Mouse (Mus musculus): ENCODE data around the gene Vars2. TPM values are rescaled to one million over a fixed set of nuclear protein-coding genes. Genes with fewer than 3 reads are reported as not detected.

The Vars2 gene
- total and polyA plus RNA-seq, 2 experiments from 2014 or later = 12.6 to 46.8 TPM

GRCm38 (mm10) chr17:35701203-35701977, 34.0 kb upstream of the Vars2 start:
- no peak for ATAC-seq
- 3% methylated on average over 16 of the region's 16 CpGs for WGBS
- Histone ChIP-seq H3K4me3 (ENCODE audit: low read length) (peak overlapping the region; percentile 76), H3K36me3 (ENCODE audit: insufficient read depth, low read length) (no peaks in the 10 kb centered on the region), H3K9me3 (ENCODE audit: low read length) (no peaks in the 10 kb centered on the region), H3K4me1 (ENCODE audit: insufficient read depth, low read length) (peaks cover 30% of the 10 kb centered on the region), H3K4me2 (ENCODE audit: low read depth, low read length) (peak overlapping the region; percentile 82), H3K9ac (replicated peaks; ENCODE audit: low read length) (peak overlapping the region; percentile 88), H3K27me3 (ENCODE audit: insufficient read depth, low read length) (no peaks in the 10 kb centered on the region), H3K27ac (peak overlapping the region; percentile 98)
- peak; percentile 72 for DNase-seq (ENCODE audit: low spot score)
- TF ChIP-seq CTCF (IDR thresholded peaks at IDR 0.05; ENCODE audit: low read depth) = no peak

DNA sequence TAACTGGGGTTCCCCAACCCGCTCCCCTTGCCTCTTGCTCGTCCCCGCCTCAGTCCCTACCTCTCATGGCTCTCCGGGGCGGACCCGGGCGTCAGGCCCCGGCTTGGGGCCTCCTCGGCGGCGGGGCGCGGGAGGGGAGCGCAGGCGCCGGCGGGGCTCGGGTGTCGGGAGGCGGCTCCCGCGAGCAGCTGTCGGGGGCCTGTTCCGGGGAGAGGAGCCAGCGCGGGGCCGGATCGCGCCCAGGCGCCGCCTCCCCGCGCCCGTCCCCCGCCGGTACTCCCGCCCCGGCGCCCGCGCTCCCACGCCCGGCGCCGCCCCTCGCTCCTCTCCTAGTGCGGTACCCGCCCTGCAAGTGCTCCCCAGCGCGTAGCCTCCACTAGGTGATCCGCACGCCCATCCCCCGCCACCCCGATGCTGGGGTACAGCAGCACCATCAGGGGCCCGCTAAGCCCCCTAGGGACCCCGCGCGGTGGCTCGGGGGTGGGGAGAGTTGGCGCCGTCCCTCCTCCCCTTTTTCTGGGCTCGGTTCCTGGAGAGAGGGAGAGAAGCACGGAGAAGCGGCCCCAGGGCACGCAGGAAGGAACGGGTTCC, 33.1 kb upstream of the Vars2 start:
- Histone ChIP-seq H3K27me3 (ENCODE audit: insufficient read depth, low read length) (no peaks in the 10 kb centered on the region), H3K4me3 (ENCODE audit: low read length) (peak overlapping the region; percentile 76), H3K36me3 (ENCODE audit: insufficient read depth, low read length) (no peaks in the 10 kb centered on the region), H3K9me3 (ENCODE audit: low read length) (no peaks in the 10 kb centered on the region), H3K9ac (replicated peaks; ENCODE audit: low read length) (peak overlapping the region; percentile 88), H3K27ac (peak overlapping the region; percentile 98), H3K4me1 (ENCODE audit: insufficient read depth, low read length) (peaks cover 30% of the 10 kb centered on the region), H3K4me2 (ENCODE audit: low read depth, low read length) (peak overlapping the region; percentile 82)
- WGBS = 1% methylated on average over 61 of the region's 66 CpGs
- peak; percentile 20; the same call in 1 of the 2 replicates for TF ChIP-seq CTCF (IDR thresholded peaks at IDR 0.05; ENCODE audit: low read depth)
- ATAC-seq (peak; percentile 45), DNase-seq (ENCODE audit: low spot score) (peak; percentile 84)

DNA sequence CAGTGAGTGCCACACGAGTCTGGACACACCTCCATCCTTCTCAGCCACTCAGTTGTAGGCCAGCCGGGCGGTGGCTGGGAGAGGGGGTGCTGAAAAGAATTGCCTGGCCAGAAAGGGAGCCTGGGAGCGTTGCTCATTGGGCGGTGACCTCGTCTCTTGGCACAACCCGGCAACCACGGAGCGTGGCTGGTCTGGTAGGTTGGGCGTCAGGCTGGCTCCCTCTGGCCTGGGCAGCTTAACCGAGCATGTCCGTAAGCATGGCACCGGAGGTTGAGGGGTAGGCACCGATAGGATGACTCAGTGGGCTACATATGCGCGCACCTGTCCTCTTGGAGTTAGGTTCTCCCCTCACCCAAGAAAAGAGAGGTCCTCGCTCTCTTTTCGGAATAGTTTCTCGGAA, 32.5 kb upstream of the Vars2 start:
- WGBS = under 1% methylated on average over 19 of the region's 19 CpGs
- Histone ChIP-seq H3K4me1 (ENCODE audit: insufficient read depth, low read length) (peaks cover 30% of the 10 kb centered on the region), H3K9me3 (ENCODE audit: low read length) (no peaks in the 10 kb centered on the region), H3K36me3 (ENCODE audit: insufficient read depth, low read length) (no peaks in the 10 kb centered on the region), H3K27me3 (ENCODE audit: insufficient read depth, low read length) (no peaks in the 10 kb centered on the region), H3K9ac (replicated peaks; ENCODE audit: low read length) (peak overlapping the region; percentile 88), H3K27ac (peak overlapping the region; percentile 98), H3K4me2 (ENCODE audit: low read depth, low read length) (peak overlapping the region; percentile 82), H3K4me3 (ENCODE audit: low read length) (peak overlapping the region; percentile 76)
- ATAC-seq (peak; percentile 46), DNase-seq (ENCODE audit: low spot score) (peak; percentile 78)
- TF ChIP-seq CTCF (IDR thresholded peaks at IDR 0.05; ENCODE audit: low read depth) = no peak

DNA sequence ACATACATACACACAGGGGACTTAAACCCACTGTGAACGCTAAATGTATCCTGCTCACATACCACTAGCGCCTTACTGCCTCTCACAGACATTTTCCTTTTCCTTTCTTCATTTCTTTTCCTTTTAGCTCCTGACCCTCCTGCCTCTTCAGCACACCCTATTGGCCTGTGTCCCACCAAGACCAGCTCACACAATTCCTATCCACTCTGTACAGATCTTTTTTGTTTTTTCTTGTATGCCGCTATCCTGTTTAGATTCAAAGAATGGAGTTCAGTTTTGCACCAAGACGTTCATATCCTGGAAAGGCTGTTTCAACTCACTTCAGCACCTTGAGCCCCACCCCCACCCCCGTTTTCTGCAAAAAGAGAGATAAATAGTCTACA, 31.1 kb upstream of the Vars2 start:
- Histone ChIP-seq H3K9ac (replicated peaks; ENCODE audit: low read length) (peak overlapping the region; percentile 54; the same call in 1 of the 2 replicates), H3K4me3 (ENCODE audit: low read length) (peak overlapping the region; percentile 33), H3K4me1 (ENCODE audit: insufficient read depth, low read length) (peaks cover 30% of the 10 kb centered on the region), H3K27ac (peak overlapping the region; percentile 89), H3K36me3 (ENCODE audit: insufficient read depth, low read length) (peaks cover 3% of the 10 kb centered on the region), H3K4me2 (ENCODE audit: low read depth, low read length) (peak overlapping the region; percentile 67), H3K9me3 (ENCODE audit: low read length) (no peaks in the 10 kb centered on the region), H3K27me3 (ENCODE audit: insufficient read depth, low read length) (no peaks in the 10 kb centered on the region)
- WGBS = 12% methylated on average over 5 of the region's 5 CpGs
- no peak for TF ChIP-seq CTCF (IDR thresholded peaks at IDR 0.05; ENCODE audit: low read depth)
- ATAC-seq (no peak), DNase-seq (ENCODE audit: low spot score) (no peak)

GRCm38 (mm10) chr17:35697759-35698500, 30.5 kb upstream of the Vars2 start:
- H3K36me3 ChIP-seq (ENCODE audit: insufficient read depth, low read length) = peaks cover 9% of the 10 kb centered on the region
- H3K4me2 ChIP-seq (ENCODE audit: low read depth, low read length) = peak overlapping the region; percentile 67
- peak overlapping the region; percentile 54 for H3K9ac ChIP-seq (replicated peaks; ENCODE audit: low read length)
- H3K27ac ChIP-seq = peak overlapping the region; percentile 89
- 4% methylated on average over 16 of the region's 16 CpGs for WGBS
- peak; percentile 71 for DNase-seq (ENCODE audit: low spot score)
- H3K4me3 ChIP-seq (ENCODE audit: low read length) = peak overlapping the region; percentile 33
- no peak for TF ChIP-seq CTCF (IDR thresholded peaks at IDR 0.05; ENCODE audit: low read depth)
- no peaks in the 10 kb centered on the region for H3K27me3 ChIP-seq (ENCODE audit: insufficient read depth, low read length)
- H3K9me3 ChIP-seq (ENCODE audit: low read length) = no peaks in the 10 kb centered on the region
- ATAC-seq = peak; percentile 61
- H3K4me1 ChIP-seq (ENCODE audit: insufficient read depth, low read length) = peaks cover 30% of the 10 kb centered on the region

DNA sequence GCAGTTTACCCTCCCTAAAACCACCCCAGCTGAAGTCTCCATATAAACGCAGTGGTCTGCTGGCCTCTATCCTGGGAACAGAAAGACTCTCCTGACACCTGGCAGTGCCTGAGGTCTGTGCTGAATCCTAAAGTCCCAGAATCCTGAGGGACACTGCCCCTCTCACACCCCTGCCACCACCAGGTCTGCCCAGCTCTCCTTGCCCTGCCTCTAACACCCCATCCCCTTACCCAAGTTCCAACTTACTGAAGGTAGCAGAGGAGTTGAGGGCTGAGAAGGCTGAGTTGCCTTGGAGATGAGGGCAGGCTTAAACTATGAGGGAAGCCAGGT, 30.0 kb upstream of the Vars2 start:
- H3K4me1 ChIP-seq (ENCODE audit: insufficient read depth, low read length) = peaks cover 26% of the 10 kb centered on the region
- H3K27me3 ChIP-seq (ENCODE audit: insufficient read depth, low read length) = no peaks in the 10 kb centered on the region
- WGBS = 12% methylated on average over 1 of the region's 1 CpGs
- H3K4me3 ChIP-seq (ENCODE audit: low read length) = peak overlapping the region; percentile 33
- DNase-seq (ENCODE audit: low spot score) (no peak), ATAC-seq (no peak)
- peak overlapping the region; percentile 89 for H3K27ac ChIP-seq
- H3K9me3 ChIP-seq (ENCODE audit: low read length) = no peaks in the 10 kb centered on the region
- H3K36me3 ChIP-seq (ENCODE audit: insufficient read depth, low read length) = peaks cover 14% of the 10 kb centered on the region
- H3K4me2 ChIP-seq (ENCODE audit: low read depth, low read length) = peak overlapping the region; percentile 67
- TF ChIP-seq CTCF (IDR thresholded peaks at IDR 0.05; ENCODE audit: low read depth) = no peak
- H3K9ac ChIP-seq (replicated peaks; ENCODE audit: low read length) = peak overlapping the region; percentile 54
